Mouse (Mus musculus) erythroblast, embryonic 14.5 days (primary cell): ENCODE measurements around the gene Rbfox1.

Source experiments
- GATA1 ChIP-seq: IDR thresholded peaks from 2 replicates; pipeline ENCODE4 v1.6.1; 2012; ENCODE audit warnings: low read length, inconsistent platforms, mixed read lengths
- TAL1 ChIP-seq: IDR thresholded peaks from 3 replicates; pipeline ENCODE4 v1.6.1; 2012; ENCODE audit warnings: low read length, inconsistent platforms, mixed read lengths

DNA sequence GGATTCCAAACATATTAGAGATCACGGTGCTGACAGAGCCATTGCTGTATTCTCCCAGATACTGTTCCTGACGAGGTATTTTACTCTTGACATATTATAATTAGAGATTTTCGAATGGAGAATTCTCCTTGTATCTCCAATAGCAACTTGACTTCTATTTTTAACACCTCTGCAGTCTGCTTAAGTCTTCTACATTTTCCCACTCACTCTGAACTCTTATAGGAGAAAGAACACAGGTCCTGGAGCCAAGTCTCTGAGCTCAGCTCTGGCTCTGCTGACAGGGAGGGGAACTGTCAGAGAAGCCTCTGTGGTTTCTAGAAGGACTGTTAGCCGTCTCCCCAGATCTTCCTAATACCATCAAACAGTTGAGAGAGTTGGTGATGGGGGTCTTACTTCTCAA is 1344.1 kb downstream of the Rbfox1 start:
- no peak for TF ChIP-seq GATA1
- TF ChIP-seq TAL1, result no peak
